Comparison of ENCODE assay signal across 9 mouse cellular contexts in genomic region chr13:28663950-28664681, GRCm38 (mm10).
DNase-seq lines count a peak whose midpoint lies in the region; ATAC-seq lines count a peak whose summit lies in the region.
"Had no signal": no experiment of that assay in that cellular context is flagged by ENCODE, and none has a peak within 500 bp of the region (broad histone marks: within the 10 kb centered on the region; RNA-seq: fewer than 3 reads in every experiment).

No protein-coding gene starts in this region.

- WGBS in kidney, embryonic 14.5 days: 29% methylated on average over 7 of the region's 7 CpGs
- 32% methylated on average over 7 of the region's 7 CpGs for WGBS in embryonic facial prominence, embryonic 10.5 days
- WGBS in limb, embryonic 10.5 days: 34% methylated on average over 7 of the region's 7 CpGs

- peak overlapping the region; percentile 61; the same call in 1 of the 2 replicates for H3K27ac ChIP-seq in kidney, embryonic 14.5 days (ENCODE audit: low read depth, low read length)
- peak overlapping the region; percentile 78 for H3K27ac ChIP-seq in embryonic facial prominence, embryonic 10.5 days (replicated peaks)
- H3K27ac ChIP-seq in limb, embryonic 10.5 days: peak overlapping the region; percentile 79

- H3K9ac ChIP-seq in kidney, embryonic 14.5 days (ENCODE audit: low read depth, low read length): no peak overlapping the region

- no peaks in the 10 kb centered on the region for H3K36me3 ChIP-seq in kidney, embryonic 14.5 days (ENCODE audit: control insufficient read depth, insufficient read depth, low read length)
- H3K36me3 ChIP-seq in embryonic facial prominence, embryonic 10.5 days (replicated peaks): peaks cover 9% of the 10 kb centered on the region
- no peaks in the 10 kb centered on the region for H3K36me3 ChIP-seq in limb, embryonic 10.5 days

- no peaks in the 10 kb centered on the region for H3K9me3 ChIP-seq in kidney, embryonic 14.5 days (ENCODE audit: control insufficient read depth, low read length)
- H3K9me3 ChIP-seq in embryonic facial prominence, embryonic 10.5 days: no peaks in the 10 kb centered on the region
- no peaks in the 10 kb centered on the region for H3K9me3 ChIP-seq in limb, embryonic 10.5 days (replicated peaks)

- peaks cover 34% of the 10 kb centered on the region for H3K4me1 ChIP-seq in kidney, embryonic 14.5 days (ENCODE audit: control insufficient read depth, insufficient read depth, low read length)
- H3K4me1 ChIP-seq in embryonic facial prominence, embryonic 10.5 days: peaks cover 72% of the 10 kb centered on the region
- H3K4me1 ChIP-seq in limb, embryonic 10.5 days: peaks cover 71% of the 10 kb centered on the region

- ATAC-seq in kidney, embryonic 14.5 days (ENCODE audit: low FRiP score, low TSS enrichment): peak; percentile 86
- ATAC-seq in erythroblast, adult 5-6 weeks (replicated peaks; ENCODE audit: low FRiP score, poor library complexity, severe bottlenecking): no peak

- H3K27me3 ChIP-seq in kidney, embryonic 14.5 days (ENCODE audit: control insufficient read depth, insufficient read depth, low read length): no peaks in the 10 kb centered on the region
- no peaks in the 10 kb centered on the region for H3K27me3 ChIP-seq in embryonic facial prominence, embryonic 10.5 days (replicated peaks; ENCODE audit: low read depth, poor library complexity, severe bottlenecking)
- H3K27me3 ChIP-seq in limb, embryonic 10.5 days (ENCODE audit: low read depth, poor library complexity, severe bottlenecking): no peaks in the 10 kb centered on the region

- H3K4me2 ChIP-seq in kidney, embryonic 14.5 days (replicated peaks; ENCODE audit: low read depth, low read length): no peak overlapping the region

- no peak overlapping the region for H3K4me3 ChIP-seq in kidney, embryonic 14.5 days (ENCODE audit: low read length)
- H3K4me3 ChIP-seq in embryonic facial prominence, embryonic 10.5 days: 0 out of 2 replicates have a peak overlapping the region, but pooled peaks have one; percentile 8
- H3K4me3 ChIP-seq in limb, embryonic 10.5 days: 0 out of 2 replicates have a peak overlapping the region, but pooled peaks have one; percentile 15
- H3K4me3 ChIP-seq: erythroblast, embryonic 14.5 days had no signal

- DNase-seq in kidney, adult 9 months: no peak
- peak; percentile 51 for DNase-seq in embryonic facial prominence, embryonic 10.5 days (ENCODE audit: low spot score)
- peak; percentile 52 for DNase-seq in limb, embryonic 10.5 days (ENCODE audit: low spot score)
- peak; percentile 43 for DNase-seq in retina, embryonic 14.5 days (ENCODE audit: low spot score)
- no peak for DNase-seq in right cerebral cortex, adult 2 months (ENCODE audit: low spot score in 2 of 2)
- DNase-seq in heart, adult 11 months: no peak

Comparison
In these comparisons a context has a peak if more than half of its experiments do, and no peak if none do; other contexts are left out.
1. DNase-seq: peak in embryonic facial prominence, embryonic 10.5 days (single experiment), limb, embryonic 10.5 days (single experiment) and retina, embryonic 14.5 days (single experiment); none in kidney, adult 9 months (single experiment), right cerebral cortex, adult 2 months (0 of 2) and heart, adult 11 months (single experiment).
2. Peak in every context shown above with its lines, with median percentiles within 50 percentile points of each other: H3K27ac ChIP-seq.